Mouse (Mus musculus): ENCODE measurements around the gene Hist1h4k. TPM values are rescaled to one million over a fixed set of nuclear protein-coding genes. Genes with fewer than 3 reads are reported as not detected.
"Not testable (repeated sequence)": the region's sequence is repeated elsewhere in the genome, so short reads cannot be mapped to it uniquely, and the experiment has no call there.

Gene Hist1h4k
- polyA plus RNA-seq, 3 experiments from 2014 or later, result 1.5 to 15.3 (median 8.0) TPM

DNA sequence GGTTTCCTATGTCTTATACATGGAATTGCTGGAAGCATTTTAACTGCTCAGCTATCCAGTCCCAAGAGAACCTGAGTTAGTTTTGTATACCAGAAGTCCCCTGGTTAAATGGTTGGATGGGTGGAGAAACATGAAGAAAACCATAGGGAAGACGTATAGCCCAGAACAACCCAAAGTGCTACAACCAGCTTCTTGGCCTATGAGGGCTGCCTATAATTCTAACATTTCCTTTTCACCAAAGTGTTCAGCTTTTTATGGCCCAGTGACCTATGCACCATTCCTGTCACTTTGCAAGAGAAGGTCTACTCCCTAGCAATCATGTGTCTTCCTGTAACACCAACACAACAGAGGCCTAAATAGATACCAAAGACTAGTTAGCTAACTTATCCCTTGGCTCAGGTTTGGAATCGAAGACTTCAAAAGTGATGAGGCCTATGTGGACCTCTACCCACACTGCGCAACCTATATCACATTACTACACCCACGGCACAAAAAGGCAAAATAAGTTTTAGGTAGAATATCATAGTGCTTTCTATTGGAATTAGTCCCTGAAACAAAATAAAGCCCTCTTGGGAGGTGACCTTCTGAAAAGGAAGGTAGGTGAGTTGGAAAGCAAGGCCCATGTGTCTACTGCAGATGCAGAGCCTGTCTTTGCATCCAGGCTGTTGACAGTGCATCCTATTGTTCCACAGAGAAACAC, 31.8 kb downstream of the Hist1h4k start:
- no peak for ATAC-seq

- ATAC-seq, result peak; percentile 58
These were observed 32.6 kb downstream of the Hist1h4k start, which contains the start of gene Hist1h3h for GRCm38 (mm10) chr13:21717397-21718357. TSS of gene Hist1h3h (plus strand) at chr13:21717659.

DNA sequence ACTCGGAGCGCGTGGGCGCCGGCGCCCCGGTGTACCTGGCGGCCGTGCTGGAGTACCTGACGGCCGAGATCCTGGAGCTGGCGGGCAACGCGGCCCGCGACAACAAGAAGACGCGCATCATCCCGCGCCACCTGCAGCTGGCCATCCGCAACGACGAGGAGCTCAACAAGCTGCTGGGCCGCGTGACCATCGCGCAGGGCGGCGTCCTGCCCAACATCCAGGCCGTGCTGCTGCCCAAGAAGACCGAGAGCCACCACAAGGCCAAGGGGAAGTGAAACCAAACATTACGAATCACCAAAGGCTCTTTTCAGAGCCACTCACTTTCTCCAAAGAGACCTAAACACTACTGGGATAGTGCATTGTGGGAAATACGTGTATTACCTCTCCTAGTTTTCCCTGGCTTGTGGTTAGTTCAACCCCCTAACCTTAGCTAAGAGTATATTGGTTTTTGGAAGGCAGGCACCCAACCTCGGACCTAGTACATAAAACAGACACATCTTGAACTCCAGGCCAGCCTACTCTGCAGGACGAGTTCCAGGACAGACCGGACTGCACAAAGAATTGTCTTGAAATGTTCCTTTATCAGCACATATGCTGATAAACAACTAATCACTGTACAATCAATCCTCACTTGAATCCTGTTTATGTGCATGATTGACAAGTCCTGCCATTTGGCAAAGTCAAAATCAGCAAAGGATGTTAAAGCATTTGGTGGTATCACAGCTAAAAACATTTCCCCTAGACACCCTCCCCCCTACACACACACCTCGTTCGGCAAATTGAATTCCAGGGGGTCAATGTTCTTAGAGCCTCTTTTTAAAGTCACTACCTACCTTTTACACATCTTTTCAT, 33.5 kb downstream of the Hist1h4k start:
- not testable (repeated sequence) for ATAC-seq

- ATAC-seq, result peak; percentile 87
These were observed 34.3 kb downstream of the Hist1h4k start, which contains the start of the genes Hist1h2bl and Hist1h2ai for GRCm38 (mm10) chr13:21715864-21716539. TSS of gene Hist1h2bl (minus strand) at chr13:21716143. TSS of gene Hist1h2ai (plus strand) at chr13:21716422.

GRCm38 (mm10) chr13:21715131-21715863, 35.0 kb downstream of the Hist1h4k start:
- ATAC-seq, result no peak

GRCm38 (mm10) chr13:21714725-21715124, 35.6 kb downstream of the Hist1h4k start:
- peak; percentile 16 for ATAC-seq

DNA sequence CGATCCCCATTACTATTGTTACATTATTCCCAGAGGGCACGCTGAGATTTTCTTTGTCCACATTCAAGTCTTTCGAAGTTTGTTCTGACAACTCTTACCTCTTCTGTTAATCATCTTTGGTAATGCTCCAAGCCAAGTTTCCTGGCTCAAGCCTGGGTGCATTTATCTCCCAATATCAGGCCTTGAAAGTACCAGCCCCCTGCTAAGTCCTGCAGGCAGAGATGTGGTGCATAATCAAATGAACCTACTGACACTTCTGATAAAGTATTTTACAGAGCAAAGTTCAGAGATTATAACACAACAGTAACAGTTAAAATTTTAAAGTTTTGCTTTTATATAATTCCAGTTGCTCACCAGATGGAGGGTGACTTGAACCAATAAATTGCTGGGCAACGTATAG, 38.6 kb downstream of the Hist1h4k start:
- no peak for ATAC-seq

GRCm38 (mm10) chr13:21710821-21711525, 39.3 kb downstream of the Hist1h4k start:
- peak; percentile 72 for ATAC-seq

GRCm38 (mm10) chr13:21710031-21710711, 40.1 kb downstream of the Hist1h4k start:
- peak; percentile 67 for ATAC-seq

DNA sequence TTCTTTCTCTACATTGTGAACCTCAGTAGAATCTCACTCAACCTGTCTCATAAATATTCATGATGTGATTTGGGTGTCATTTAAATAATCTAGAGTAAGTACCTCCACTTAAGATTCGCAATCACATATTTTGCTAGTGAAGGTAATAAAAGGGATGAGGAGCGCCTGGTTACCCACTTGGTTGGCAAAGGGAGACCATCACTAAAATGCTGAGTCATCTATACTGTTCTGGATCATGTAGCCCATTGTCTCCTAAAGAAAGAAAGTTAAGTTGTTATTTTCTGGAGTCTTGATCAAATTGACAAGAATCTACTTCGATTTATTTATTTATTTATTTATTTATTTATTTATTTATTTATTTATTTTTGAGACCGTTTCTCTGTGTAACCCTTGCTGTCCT, 43.6 kb downstream of the Hist1h4k start:
- no peak for ATAC-seq

Other genes with a start within 250 kb of the Hist1h4k start
- gene Gm11273, start 249.1 kb downstream of the Hist1h4k start, polyA plus RNA-seq (2017; shearing (Covaris generic)), result 10 to 100 TPM in 2 of 3 experiments, 1 to 10 TPM in 1; 5.4 to 41.4 (median 31.6) TPM
- gene Zkscan8, start 219.4 kb downstream of the Hist1h4k start, polyA plus RNA-seq (2017; shearing (Covaris generic)), result 1 to 10 TPM; 5.8 to 8.7 (median 5.9) TPM
- not detected for gene Olfr1366, start 207.7 kb downstream of the Hist1h4k start, polyA plus RNA-seq (2017; shearing (Covaris generic))
- gene Olfr1535, start 190.6 kb downstream of the Hist1h4k start, polyA plus RNA-seq (2017; shearing (Covaris generic)), result under 1 TPM in 2 of 3 experiments, not detected in 1; 0.11 to 0.19 TPM
- not detected for gene Olfr1364, start 168.7 kb downstream of the Hist1h4k start, polyA plus RNA-seq (2017; shearing (Covaris generic))
- gene Olfr1362, start 136.5 kb downstream of the Hist1h4k start, polyA plus RNA-seq (2017; shearing (Covaris generic)), result not detected
- gene Olfr11, start 108.0 kb downstream of the Hist1h4k start, polyA plus RNA-seq (2017; shearing (Covaris generic)), result not detected
- not detected for gene Olfr1361, start 87.1 kb downstream of the Hist1h4k start, polyA plus RNA-seq (2017; shearing (Covaris generic))
- not detected for gene Olfr1360, start 73.1 kb downstream of the Hist1h4k start, polyA plus RNA-seq (2017; shearing (Covaris generic))
- not detected for gene Olfr1359, start 52.4 kb downstream of the Hist1h4k start, polyA plus RNA-seq (2017; shearing (Covaris generic))
- gene Hist1h2bl, start 34.4 kb downstream of the Hist1h4k start, polyA plus RNA-seq (2017; shearing (Covaris generic)), result not detected
- 10 to 100 TPM in 1 of 3 experiments, not detected in 2; 25.0 TPM for gene Hist1h2ai, start 34.1 kb downstream of the Hist1h4k start, polyA plus RNA-seq (2017; shearing (Covaris generic))
- 1 to 10 TPM in 1 of 3 experiments, not detected in 2; 4.9 TPM for gene Hist1h3h, start 32.8 kb downstream of the Hist1h4k start, polyA plus RNA-seq (2017; shearing (Covaris generic))
- 1 to 10 TPM in 2 of 3 experiments, not detected in 1; 1.6 to 4.7 TPM for gene Hist1h2bm, start 28.5 kb downstream of the Hist1h4k start, polyA plus RNA-seq (2017; shearing (Covaris generic))
- not detected for gene Hist1h4j, start 15.4 kb downstream of the Hist1h4k start, polyA plus RNA-seq (2017; shearing (Covaris generic))
- 1 to 10 TPM in 1 of 3 experiments, not detected in 2; 6.2 TPM for gene Hist1h2ak, start 3.3 kb upstream of the Hist1h4k start, polyA plus RNA-seq (2017; shearing (Covaris generic))
- 1 to 10 TPM in 2 of 3 experiments, not detected in 1; 1.8 to 3.0 TPM for gene Hist1h2bn, start 3.6 kb upstream of the Hist1h4k start, polyA plus RNA-seq (2017; shearing (Covaris generic))
- gene Hist1h1b, start 30.1 kb upstream of the Hist1h4k start, polyA plus RNA-seq (2017; shearing (Covaris generic)), result 10 to 100 TPM in 1 of 3 experiments, 1 to 10 TPM in 2; 3.0 to 89.4 (median 8.5) TPM
- 1 to 10 TPM in 2 of 3 experiments, not detected in 1; 3.1 to 3.4 TPM for gene Hist1h3i, start 32.9 kb upstream of the Hist1h4k start, polyA plus RNA-seq (2017; shearing (Covaris generic))
- 1 to 10 TPM in 1 of 3 experiments, not detected in 2; 3.5 TPM for gene Hist1h2an, start 36.7 kb upstream of the Hist1h4k start, polyA plus RNA-seq (2017; shearing (Covaris generic))
- gene Hist1h2bp, start 37.0 kb upstream of the Hist1h4k start, polyA plus RNA-seq (2017; shearing (Covaris generic)), result 1 to 10 TPM; 1.6 to 3.6 (median 3.0) TPM
- 10 to 100 TPM in 1 of 3 experiments, 1 to 10 TPM in 1, not detected in 1; 6.1 to 12.5 TPM for gene Hist1h2bq, start 59.7 kb upstream of the Hist1h4k start, polyA plus RNA-seq (2017; shearing (Covaris generic))
- 10 to 100 TPM in 1 of 3 experiments, 1 to 10 TPM in 1, not detected in 1; 2.4 to 11.2 TPM for gene Hist1h2ao, start 60.0 kb upstream of the Hist1h4k start, polyA plus RNA-seq (2017; shearing (Covaris generic))
- 10 to 100 TPM in 1 of 3 experiments, 1 to 10 TPM in 2; 5.8 to 17.9 (median 8.9) TPM for gene Hist1h4m, start 61.2 kb upstream of the Hist1h4k start, polyA plus RNA-seq (2017; shearing (Covaris generic))
- gene Hist1h4n, start 81.7 kb upstream of the Hist1h4k start, polyA plus RNA-seq (2017; shearing (Covaris generic)), result 1 to 10 TPM in 2 of 3 experiments, not detected in 1; 6.5 to 9.3 TPM
- gene Hist1h2ap, start 83.0 kb upstream of the Hist1h4k start, polyA plus RNA-seq (2017; shearing (Covaris generic)), result 100 to 1,000 TPM in 1 of 3 experiments, 10 to 100 TPM in 2; 58.0 to 576 (median 60.6) TPM
- 10 to 100 TPM in 1 of 3 experiments, 1 to 10 TPM in 1, not detected in 1; 6.1 to 12.2 TPM for gene Hist1h2br, start 83.2 kb upstream of the Hist1h4k start, polyA plus RNA-seq (2017; shearing (Covaris generic))
- not detected for gene Zfp184, start 194.6 kb upstream of the Hist1h4k start, polyA plus RNA-seq (2017; shearing (Covaris generic))
- gene Pom121l2, start 230.7 kb upstream of the Hist1h4k start, polyA plus RNA-seq (2017; shearing (Covaris generic)), result not detected

Measured in inflammation-experienced regulatory T-cells, adult 6 months (primary cell).